Mouse (Mus musculus) urinary bladder, postnatal 36 days (tissue): ENCODE results near the gene Cyp2ab1.
A peak's percentile ranks its signal among the peaks of the same experiment; 100 is the strongest.
"Not testable (repeated sequence)": the region's sequence is repeated elsewhere in the genome, so short reads cannot be mapped to it uniquely, and the experiment has no call there.

ENCODE experiments used
- DNase-seq, 2 experiments: peaks; one replicate each; pipeline ENCODE4 v3.0.0; 2022; ENCODE audit warnings: low spot score in 2 of 2, mixed read lengths in 1 of 2

The Cyp2ab1 gene

GRCm38 (mm10) chr16:20325286-20325685 lies at the start of gene Cyp2ab1:
Gene Cyp2ab1, minus strand, starts transcription at chr16:20325404.
- DNase-seq, result no peak

GRCm38 (mm10) chr16:20371731-20372130 lies 46.5 kb upstream of the Cyp2ab1 start:
- no peak for DNase-seq

DNA sequence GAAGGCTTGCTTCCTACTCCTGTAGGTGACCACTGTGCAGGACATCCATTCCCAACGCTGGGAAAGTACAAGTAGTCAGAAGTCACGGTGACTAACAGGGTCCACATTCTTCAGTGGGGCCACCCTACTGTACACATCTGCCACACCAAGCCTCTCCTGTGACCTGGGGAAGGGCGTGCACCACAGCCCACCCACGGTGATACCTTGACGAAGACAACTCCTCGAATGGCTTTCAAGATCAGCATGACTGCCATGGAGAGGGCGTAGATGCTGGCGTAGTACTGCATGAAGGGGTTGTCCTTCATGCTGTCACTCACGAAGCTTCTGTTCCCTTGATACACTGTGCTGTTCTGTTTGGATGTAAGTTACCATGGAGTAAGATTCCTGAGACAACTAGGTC lies 43.0 kb upstream of the Cyp2ab1 start:
- no peak for DNase-seq

DNA sequence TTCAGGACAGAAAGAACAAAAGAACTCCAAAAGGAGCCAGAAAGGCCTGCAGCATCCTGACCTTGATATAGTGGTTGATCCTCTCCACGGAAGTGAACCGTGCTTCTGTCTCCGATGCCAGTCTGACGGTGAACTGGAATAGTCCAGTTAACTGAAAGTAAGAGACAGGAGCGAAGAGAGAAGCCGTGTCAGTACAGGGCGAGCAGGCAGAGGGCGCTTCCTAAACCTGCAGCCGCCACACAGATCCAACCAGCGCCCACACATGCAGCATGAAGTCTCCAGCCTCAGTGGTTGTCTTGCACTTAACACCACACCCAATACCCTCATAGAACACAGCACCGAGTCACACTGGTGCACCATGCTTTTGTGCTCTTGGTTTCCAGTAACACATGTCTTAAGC lies 36.9 kb upstream of the Cyp2ab1 start:
- DNase-seq, result no peak

- DNase-seq, result not testable (repeated sequence)
Observed at GRCm38 (mm10) chr16:20361496-20361895, 36.3 kb upstream of the Cyp2ab1 start.

DNA sequence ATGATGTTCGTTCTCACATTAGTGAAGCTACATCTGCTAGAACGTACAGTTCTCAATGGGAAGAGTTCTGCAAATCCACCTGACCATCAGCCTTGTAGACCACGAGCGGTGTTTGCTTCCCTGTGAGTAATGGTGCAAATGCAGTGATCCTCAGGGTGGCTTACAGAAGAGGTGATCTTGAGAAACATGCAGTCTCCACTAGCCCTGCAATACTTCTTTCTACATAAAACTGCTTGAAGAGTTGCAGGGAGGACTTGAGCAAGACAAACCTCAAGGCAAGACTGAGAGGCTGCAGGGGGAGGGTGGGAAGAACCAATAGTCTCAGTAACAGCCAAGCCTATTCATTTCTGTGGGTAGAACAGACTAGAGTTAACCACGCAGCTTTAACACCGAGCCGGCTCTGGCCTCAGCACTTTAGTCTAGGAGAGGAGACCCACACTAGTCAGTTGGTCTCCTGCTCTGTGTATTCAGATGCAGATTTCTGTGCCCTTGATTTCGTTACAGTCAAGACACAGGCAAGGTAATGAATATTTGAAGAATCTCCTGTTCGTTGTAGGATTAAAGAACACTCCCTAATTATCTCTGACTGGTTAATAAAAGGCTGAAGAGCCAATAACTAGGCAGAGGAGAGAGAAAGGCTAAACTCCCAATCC lies 34.6 kb upstream of the Cyp2ab1 start:
- no peak for DNase-seq

- DNase-seq, result no peak
Observed at GRCm38 (mm10) chr16:20357837-20358236, 32.6 kb upstream of the Cyp2ab1 start.

GRCm38 (mm10) chr16:20354762-20355161 lies 29.6 kb upstream of the Cyp2ab1 start:
- DNase-seq, result no peak

- no peak for DNase-seq
Observed at GRCm38 (mm10) chr16:20354011-20354410, 28.8 kb upstream of the Cyp2ab1 start.

GRCm38 (mm10) chr16:20345464-20345863 lies 20.3 kb upstream of the Cyp2ab1 start:
- DNase-seq, result no peak

GRCm38 (mm10) chr16:20338616-20339015 lies 13.4 kb upstream of the Cyp2ab1 start:
- DNase-seq, result no peak

GRCm38 (mm10) chr16:20334918-20335317 lies 9.7 kb upstream of the Cyp2ab1 start:
- no peak for DNase-seq

- DNase-seq, result no peak
Observed at GRCm38 (mm10) chr16:20328306-20328705, 3.1 kb upstream of the Cyp2ab1 start.

DNA sequence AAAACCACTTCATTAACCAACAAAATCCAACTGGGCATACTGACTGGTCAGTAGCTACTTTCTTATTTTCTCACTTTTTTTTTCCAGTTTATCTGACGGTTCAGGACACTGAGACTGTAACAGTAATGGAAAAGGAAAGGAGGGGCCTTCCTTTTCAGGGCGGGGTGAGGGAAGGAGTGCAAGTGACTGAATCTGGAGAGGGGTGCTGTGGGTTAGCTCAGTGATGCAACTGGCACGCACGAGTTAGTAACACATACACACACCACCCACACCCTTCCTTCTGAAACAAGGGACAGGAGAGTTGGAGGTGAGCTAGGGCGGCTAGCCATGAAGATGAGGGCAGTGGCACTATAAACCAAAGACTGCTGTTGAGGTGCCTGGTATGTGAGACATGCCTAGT lies 1.3 kb downstream of the Cyp2ab1 start:
- DNase-seq, result no peak

GRCm38 (mm10) chr16:20322274-20322673 lies 2.9 kb downstream of the Cyp2ab1 start:
- DNase-seq, result no peak

DNA sequence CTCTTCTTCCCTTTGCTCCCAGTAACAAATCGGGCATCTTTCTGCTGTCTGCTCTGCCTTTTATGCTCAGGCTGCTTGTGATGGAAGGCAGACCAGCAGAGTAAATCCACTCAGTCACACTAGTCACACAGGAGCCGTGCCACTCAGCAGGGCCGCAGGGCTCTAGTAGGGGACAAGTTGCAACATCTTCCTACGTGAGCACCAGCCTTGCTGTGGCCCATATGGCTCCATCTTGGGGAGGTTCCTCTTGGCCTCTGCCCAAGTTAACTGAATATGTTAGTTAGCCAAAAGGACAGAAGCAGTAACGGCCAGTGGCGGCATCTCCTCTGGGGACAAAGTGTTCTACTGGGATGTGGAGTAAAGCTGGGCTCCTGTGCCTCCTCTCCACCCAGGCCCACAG lies 8.4 kb downstream of the Cyp2ab1 start:
- DNase-seq, result no peak

- DNase-seq, result no peak
Observed at GRCm38 (mm10) chr16:20315266-20315665, 9.9 kb downstream of the Cyp2ab1 start.

DNA sequence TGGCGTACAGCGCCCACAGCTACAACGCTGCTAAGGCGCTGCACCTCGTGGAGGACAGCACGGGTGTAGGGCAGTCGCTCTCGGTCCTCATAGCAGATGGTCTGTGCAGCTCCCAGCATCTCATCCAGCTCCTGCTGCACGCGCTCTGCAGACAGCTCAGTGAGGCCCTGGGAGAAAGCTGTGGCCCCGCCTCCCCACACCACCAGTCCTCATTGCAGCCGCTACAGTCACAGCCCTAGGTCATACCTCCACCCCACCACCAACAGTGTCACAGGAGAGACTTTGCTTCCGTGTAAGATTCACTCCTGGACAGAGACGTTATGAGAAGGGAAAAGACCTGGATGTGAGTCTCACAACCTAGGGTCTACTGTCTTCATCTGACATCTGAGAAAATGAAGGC lies 12.9 kb downstream of the Cyp2ab1 start:
- no peak for DNase-seq

- peak; percentile 65 to 78 for DNase-seq
Observed at GRCm38 (mm10) chr16:20301770-20302649, 23.2 kb downstream of the Cyp2ab1 start, which contains the start of gene Parl. Gene Parl, minus strand, starts transcription at chr16:20302387.

DNA sequence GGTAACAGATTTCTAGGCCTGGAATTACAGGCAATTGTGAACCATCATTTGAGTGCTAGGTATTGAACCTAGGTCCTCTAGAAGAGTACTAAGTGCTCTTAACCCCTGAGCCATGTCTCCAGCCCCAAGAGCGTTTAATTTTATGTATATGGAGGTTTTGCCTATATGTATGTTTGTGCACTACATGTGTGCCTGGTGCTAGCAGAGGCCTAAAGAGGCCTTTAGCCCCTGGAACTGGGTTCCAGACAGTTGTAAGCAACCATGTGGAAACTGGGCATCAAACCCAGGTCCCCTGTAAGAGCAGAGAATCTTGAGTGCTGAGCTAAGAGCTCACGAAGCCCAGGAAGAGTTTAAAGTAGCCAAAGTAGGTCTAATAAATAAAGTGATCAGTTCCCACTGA lies 25.1 kb downstream of the Cyp2ab1 start:
- DNase-seq, result no peak

GRCm38 (mm10) chr16:20280238-20280637 lies 45.0 kb downstream of the Cyp2ab1 start:
- no peak for DNase-seq

DNA sequence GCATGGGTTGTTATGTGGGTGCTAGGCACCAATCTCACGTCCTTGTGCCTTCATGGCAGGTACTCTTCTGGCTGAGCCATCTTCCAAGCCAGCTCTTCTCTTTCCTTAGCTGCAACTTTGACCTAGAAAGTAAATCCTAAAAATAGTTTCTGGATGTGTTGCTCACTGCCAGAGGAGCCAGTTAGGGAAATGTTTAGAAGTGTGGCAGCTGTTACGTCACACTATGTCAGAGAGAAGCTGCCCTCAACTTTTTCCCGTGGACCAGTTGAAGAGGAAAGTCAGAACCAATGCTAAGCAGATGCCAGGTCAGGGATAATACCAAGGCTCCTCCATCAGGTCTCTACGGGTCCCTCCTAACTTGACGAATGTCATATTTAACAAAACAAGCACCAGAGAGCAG lies 45.8 kb downstream of the Cyp2ab1 start:
- DNase-seq, result no peak

DNA sequence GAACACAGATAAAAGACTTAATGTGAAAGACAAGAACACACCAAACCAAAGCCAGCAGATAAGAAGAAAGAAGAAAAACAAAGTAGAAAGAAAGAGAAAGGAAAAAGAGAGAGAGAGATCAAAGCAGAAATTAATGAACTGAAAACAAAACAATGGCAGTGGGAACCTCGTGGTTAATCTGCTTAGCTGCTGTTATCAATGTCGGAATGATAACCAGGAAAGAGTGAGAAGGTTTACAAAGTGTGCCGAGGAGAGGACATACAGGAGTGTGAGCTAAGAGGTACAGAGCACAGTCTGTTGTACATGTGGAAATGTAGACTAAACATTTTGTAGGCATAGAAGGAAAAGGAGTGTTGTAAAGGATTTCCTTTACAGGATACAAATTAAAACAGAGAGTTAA lies 52.2 kb downstream of the Cyp2ab1 start:
- no peak for DNase-seq
